Mouse (Mus musculus): Measurements from ENCODE around the gene Enah. TPM values are rescaled to one million over a fixed set of nuclear protein-coding genes. Genes with fewer than 3 reads are reported as not detected.
A peak's percentile ranks its signal among the peaks of the same experiment; 100 is the strongest.

The Enah gene
- total RNA-seq, 1 experiment from 2014 or later, result 0.05 TPM

DNA sequence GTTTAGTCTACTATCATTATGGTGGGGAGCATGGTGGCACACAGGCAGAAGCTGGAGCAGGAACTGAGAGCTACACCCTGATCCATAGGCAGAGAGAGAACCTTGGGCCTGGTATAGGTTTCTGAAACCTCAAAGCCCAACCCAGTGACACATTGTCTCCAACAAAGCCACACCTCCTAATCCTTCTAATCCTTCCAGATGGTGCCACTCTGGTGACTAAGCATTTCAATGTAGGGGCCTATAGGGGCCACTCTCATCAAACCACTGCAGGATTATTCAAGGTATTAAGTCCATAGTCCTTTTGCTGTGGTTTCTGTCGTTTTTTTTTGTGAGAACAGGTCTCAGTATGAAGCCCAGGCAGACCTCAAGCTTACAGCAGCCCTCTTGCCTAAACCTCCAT is 33.9 kb downstream of the Enah start:
- no peak for ATAC-seq (replicated peaks in 1 of 2; ENCODE audit: insufficient read depth in 1 of 2, low FRiP score in 2 of 2, low TSS enrichment in 1 of 2, low read depth in 1 of 2, poor library complexity in 2 of 2, severe bottlenecking in 2 of 2)

DNA sequence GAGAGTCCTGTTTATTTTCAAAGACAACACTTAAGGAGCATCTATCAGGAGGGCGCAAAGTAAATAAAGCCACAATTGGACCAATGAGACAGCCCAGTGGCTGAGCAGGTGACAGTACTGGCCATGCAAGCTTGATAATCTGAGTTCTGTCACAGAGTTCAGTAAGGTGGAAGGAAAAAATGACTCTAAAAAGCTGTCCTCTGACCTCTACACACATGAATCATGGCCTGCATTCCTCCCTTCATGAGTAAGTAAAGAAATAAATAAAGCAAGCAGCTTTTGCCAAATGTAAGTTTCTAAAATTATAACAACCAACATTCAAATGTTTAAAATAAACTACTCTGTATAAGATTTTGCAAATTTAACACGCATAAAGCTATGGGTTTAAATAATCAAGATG is 35.0 kb downstream of the Enah start:
- ATAC-seq (replicated peaks in 1 of 2; ENCODE audit: insufficient read depth in 1 of 2, low FRiP score in 2 of 2, low TSS enrichment in 1 of 2, low read depth in 1 of 2, poor library complexity in 2 of 2, severe bottlenecking in 2 of 2), result no peak

DNA sequence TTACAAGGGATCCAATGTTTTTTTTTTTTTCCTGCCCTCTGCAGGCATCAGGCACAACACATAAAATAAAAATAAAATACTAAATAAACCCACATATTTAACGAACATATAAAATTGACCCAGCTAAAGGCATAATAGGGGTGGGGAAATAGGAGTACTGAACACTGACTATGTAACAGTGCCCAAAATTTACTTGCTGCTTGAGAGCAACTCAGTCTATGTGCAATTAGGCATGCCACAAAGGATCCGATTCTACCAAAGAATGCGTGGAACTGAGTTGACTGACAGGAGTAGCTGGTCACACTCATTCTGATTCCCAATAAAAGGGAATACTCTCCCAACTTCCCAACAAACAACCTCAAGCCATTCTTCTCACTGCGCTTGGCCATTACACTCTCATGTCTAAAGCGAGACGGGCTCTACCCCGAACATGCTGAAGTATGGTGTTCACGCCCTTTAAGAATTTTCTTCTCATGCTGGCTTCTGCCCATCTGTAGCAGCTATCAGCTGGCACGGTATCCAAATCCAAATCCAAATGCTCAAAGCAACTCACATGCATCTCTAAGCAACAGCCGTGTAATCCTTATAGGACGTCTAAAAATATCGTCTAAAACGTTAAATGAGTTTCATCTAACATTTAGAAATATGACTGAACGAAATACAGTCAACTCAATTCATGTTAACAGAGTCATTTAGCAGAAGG is 39.6 kb downstream of the Enah start:
- no peak for ATAC-seq (replicated peaks in 1 of 2; ENCODE audit: insufficient read depth in 1 of 2, low FRiP score in 2 of 2, low TSS enrichment in 1 of 2, low read depth in 1 of 2, poor library complexity in 2 of 2, severe bottlenecking in 2 of 2)

DNA sequence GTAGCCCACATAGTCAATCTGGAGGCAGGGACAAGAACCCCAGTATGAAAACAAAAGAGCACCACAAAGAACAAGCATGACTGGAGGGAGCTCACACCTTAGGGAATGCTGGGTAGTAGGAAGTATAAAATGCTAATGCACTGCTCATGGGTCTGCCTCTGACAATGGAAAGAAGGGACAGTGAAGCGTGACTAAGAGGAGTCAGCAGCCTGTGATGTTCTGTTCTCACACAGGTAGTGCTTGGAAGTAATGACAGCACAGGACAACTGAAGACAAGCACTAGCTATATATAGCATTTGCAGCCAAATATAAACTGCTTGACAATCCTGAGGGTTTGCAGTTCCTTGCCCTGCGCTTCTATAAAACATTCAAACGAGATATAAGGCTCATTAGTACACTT is 44.3 kb downstream of the Enah start:
- no peak for ATAC-seq (replicated peaks in 1 of 2; ENCODE audit: insufficient read depth in 1 of 2, low FRiP score in 2 of 2, low TSS enrichment in 1 of 2, low read depth in 1 of 2, poor library complexity in 2 of 2, severe bottlenecking in 2 of 2)

DNA sequence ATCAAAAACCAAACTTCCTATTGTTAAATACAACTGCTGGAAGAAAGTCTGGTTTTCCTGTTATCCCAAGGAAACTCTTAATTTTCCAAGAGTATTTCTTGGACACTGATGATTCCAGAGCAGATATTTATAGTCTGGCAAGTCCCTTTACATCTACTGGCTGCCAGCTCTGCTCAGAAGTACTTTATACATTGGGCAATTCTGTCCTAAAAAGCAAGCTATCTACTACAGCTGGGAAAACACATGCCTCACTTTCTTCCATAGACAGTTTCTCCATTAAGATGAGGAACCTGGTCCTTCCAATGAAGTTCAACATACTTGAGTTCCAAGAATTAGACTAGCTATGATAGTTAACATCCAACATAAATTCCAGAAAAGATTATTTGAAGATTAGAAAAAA is 44.9 kb downstream of the Enah start:
- ATAC-seq (replicated peaks in 1 of 2; ENCODE audit: insufficient read depth in 1 of 2, low FRiP score in 2 of 2, low TSS enrichment in 1 of 2, low read depth in 1 of 2, poor library complexity in 2 of 2, severe bottlenecking in 2 of 2), result no peak

DNA sequence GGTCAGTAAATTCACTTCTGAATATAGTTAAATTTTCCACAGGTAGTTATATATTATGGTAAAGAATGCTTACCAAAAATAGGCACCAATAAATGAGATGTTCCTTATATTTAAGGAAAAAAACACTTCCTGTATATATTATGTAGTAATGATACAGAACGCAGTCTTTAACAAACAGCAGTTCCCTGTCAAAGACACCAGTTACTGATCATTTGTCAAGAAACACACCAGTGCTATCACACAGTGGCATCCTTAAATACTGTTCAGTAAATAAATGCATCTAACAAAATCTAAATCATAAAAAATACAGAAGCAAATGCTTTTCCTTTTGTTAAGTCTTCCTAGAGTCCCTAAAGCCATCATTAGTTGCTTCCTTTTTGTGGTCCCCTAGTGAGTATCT is 54.5 kb downstream of the Enah start:
- no peak for ATAC-seq (replicated peaks in 1 of 2; ENCODE audit: insufficient read depth in 1 of 2, low FRiP score in 2 of 2, low TSS enrichment in 1 of 2, low read depth in 1 of 2, poor library complexity in 2 of 2, severe bottlenecking in 2 of 2)

DNA sequence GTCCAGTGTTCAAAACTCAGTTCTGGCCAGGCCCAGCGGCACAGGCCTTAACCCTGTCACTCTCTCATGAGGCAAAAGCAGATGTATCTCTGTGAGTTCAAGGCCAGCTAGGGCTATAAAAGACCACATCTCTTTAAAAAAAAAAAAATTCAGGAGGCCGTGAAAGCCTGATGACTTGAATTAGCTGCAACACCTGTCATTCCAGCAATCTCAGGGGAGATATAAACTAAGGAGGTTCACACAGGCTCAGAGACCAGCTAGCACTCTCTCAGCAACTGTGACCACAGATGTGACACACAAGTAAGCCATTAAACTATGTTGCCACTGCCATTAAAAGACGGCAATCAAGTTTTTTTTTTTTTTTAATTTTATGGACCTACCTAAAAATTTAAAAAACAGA is 56.0 kb downstream of the Enah start:
- no peak for ATAC-seq (replicated peaks in 1 of 2; ENCODE audit: insufficient read depth in 1 of 2, low FRiP score in 2 of 2, low TSS enrichment in 1 of 2, low read depth in 1 of 2, poor library complexity in 2 of 2, severe bottlenecking in 2 of 2)

DNA sequence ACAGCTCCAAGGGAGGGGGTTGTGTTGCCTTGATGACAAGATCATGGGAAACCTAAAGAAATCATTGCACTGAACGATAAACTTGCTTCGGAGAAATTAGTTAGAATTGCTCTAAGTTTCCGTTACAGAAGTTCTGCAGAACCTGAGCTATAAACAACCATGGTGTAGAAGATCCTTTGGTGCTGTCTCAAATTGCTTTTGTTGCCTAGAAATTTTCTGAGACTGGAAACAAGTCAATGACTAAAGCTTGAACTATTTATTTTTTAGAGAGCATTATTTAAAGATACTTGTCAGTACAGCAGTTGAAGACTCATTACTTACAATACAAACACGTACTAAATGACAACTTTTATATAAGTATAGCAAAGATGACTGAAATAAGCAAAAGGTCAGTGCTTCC is 56.4 kb downstream of the Enah start:
- no peak for ATAC-seq (replicated peaks in 1 of 2; ENCODE audit: insufficient read depth in 1 of 2, low FRiP score in 2 of 2, low TSS enrichment in 1 of 2, low read depth in 1 of 2, poor library complexity in 2 of 2, severe bottlenecking in 2 of 2)

DNA sequence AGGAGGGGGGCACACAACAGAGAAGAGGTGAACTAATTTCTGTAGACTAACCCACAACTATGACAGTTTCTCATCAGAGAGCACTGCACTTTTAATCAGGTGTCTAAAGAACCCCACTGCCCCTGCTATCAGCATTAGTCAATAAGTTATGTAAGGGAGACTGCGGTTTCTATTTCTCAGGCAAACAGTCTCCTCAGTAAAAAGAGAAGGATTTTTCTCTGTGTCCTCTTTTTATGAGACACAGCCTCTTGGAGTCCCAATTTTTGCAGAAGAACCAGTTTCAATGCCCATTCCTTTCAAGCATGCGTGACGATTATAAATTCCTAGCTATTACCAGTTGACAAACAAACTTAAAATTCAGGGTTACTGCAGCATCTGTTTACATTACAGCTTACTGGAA is 59.4 kb downstream of the Enah start:
- no peak for ATAC-seq (replicated peaks in 1 of 2; ENCODE audit: insufficient read depth in 1 of 2, low FRiP score in 2 of 2, low TSS enrichment in 1 of 2, low read depth in 1 of 2, poor library complexity in 2 of 2, severe bottlenecking in 2 of 2)

DNA sequence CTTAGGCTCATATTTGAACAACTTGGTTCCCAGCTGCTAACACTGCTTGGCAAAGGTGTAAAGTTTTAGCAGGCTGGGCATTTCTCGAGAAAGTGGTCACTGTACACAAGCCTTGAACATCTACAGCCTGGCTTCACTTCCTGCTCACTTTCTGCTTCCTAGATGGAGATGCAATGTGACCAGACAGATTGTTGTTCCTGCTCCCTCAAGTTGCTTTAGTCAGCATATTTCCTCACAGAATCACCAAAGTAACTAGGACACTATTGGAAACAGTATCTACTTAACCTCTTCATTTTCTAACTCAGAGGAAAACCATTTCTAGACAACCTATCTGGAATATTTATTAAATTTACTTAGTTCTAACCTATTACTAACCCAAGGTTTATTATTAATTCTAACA is 61.4 kb downstream of the Enah start:
- no peak for ATAC-seq (replicated peaks in 1 of 2; ENCODE audit: insufficient read depth in 1 of 2, low FRiP score in 2 of 2, low TSS enrichment in 1 of 2, low read depth in 1 of 2, poor library complexity in 2 of 2, severe bottlenecking in 2 of 2)

DNA sequence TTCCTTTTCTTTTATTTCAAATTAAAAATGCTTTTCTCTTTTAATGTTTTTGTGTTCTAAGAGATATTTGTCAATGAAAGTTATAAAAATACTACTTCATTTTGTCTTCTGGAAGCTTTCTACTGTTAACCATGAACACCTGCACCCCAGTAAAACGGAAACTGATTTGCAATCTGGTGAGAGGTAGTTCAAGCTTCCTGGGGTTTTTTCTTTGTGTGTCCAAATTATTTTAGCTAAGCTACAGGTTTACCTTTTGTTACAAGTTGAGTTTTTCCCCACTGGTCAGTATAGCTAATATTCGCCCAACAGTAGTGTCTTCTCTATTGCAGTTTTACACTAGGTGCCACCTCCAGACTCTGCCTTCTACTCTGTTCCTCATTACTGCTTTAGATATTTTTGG is 62.1 kb downstream of the Enah start:
- no peak for ATAC-seq (replicated peaks in 1 of 2; ENCODE audit: insufficient read depth in 1 of 2, low FRiP score in 2 of 2, low TSS enrichment in 1 of 2, low read depth in 1 of 2, poor library complexity in 2 of 2, severe bottlenecking in 2 of 2)

DNA sequence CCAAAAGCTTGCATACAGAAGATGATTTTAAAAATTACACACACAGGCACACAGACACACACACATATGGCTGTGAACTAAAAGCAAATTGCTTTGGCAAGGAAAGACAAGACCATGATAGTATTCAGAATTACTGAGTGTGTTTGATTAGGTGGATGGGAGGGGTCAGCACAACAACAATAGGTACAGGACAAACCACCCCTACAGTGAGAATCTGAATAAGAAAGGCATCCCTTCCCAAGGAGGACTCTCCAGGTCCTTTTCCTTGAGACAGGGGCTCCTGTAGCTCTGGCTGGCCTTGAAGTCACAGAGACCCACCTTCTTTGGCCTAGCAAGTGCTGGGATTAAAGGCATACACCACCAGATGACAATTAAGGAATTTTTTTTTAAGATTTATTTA is 66.2 kb downstream of the Enah start:
- no peak for ATAC-seq (replicated peaks in 1 of 2; ENCODE audit: insufficient read depth in 1 of 2, low FRiP score in 2 of 2, low TSS enrichment in 1 of 2, low read depth in 1 of 2, poor library complexity in 2 of 2, severe bottlenecking in 2 of 2)

DNA sequence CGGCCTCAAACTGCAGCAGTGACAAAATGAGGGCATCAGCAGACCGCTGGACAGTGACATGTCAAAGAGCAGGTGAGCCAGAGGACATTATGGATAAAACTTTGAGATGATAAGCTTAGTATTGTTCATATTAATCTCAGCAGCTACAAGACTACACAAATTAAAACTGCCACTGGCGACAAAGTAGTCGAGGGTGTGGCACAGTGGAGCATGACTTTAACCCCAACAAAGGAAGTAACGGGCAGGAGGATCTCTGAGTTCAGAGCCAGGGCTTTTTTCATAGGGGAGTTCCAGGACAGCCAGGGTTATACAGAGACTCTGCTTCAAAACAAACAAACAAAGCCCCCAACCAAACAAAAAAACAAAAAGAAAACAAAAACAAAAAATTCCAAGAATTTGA is 68.5 kb downstream of the Enah start:
- ATAC-seq (replicated peaks in 1 of 2; ENCODE audit: insufficient read depth in 1 of 2, low FRiP score in 2 of 2, low TSS enrichment in 1 of 2, low read depth in 1 of 2, poor library complexity in 2 of 2, severe bottlenecking in 2 of 2), result no peak

DNA sequence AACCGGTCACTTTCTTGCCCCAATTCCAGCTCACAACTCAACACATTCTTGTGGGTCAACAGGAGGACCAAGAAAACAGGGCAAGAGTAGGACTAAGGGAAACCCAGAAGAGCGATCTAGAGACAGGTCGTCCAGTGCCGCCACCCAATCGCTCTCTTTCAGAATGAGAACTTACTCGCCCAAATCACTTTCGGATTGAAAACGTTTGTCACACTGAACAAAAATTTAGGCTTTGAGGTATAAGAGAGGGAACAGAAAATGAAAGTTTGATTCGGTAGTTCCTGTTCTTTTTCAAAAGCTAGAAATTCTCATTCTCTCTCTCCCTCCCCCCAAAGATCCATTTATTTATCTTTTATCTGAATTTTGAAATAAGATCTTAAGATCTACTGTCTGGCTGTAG is 69.1 kb downstream of the Enah start:
- ATAC-seq (replicated peaks in 1 of 2; ENCODE audit: insufficient read depth in 1 of 2, low FRiP score in 2 of 2, low TSS enrichment in 1 of 2, low read depth in 1 of 2, poor library complexity in 2 of 2, severe bottlenecking in 2 of 2), result no peak

DNA sequence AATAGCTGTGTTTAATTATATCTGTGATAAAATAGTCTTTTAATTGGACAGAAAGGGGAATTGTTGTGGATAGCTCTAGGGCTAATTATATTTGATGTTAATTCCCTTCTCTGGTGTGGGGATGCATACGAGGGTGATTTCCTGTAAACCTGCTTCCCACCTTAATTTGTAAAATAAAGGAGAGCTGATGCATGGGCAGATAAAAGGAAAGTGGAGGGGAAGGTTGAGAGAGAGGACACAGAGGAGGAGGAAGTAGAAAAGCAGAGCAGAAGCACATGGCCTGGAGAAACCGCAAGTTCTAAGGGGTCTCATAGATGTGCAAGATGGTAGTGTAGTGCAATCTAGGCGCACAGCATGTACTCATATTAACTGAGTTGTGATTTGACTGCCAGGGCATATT is 71.6 kb downstream of the Enah start:
- no peak for ATAC-seq (replicated peaks in 1 of 2; ENCODE audit: insufficient read depth in 1 of 2, low FRiP score in 2 of 2, low TSS enrichment in 1 of 2, low read depth in 1 of 2, poor library complexity in 2 of 2, severe bottlenecking in 2 of 2)

DNA sequence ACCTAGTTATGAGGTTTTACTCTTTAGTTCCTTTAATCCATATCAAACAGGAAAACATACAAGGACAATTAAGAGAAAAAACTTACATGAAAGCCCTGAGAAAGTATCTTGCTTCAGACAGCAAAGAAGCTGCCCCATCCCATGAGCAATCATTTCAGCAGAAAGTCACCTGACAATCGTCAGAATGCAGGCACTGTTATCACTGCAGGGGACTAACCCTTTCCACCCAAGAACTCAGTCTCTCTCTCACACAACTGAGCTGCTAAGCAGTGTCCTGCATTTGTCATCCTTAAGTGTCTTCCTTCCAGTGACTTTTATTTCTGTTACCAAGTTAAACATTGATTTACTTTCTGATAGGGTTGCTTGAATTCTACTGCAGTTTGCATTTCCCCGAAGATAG is 82.7 kb downstream of the Enah start:
- ATAC-seq (replicated peaks in 1 of 2; ENCODE audit: insufficient read depth in 1 of 2, low FRiP score in 2 of 2, low TSS enrichment in 1 of 2, low read depth in 1 of 2, poor library complexity in 2 of 2, severe bottlenecking in 2 of 2), result no peak

DNA sequence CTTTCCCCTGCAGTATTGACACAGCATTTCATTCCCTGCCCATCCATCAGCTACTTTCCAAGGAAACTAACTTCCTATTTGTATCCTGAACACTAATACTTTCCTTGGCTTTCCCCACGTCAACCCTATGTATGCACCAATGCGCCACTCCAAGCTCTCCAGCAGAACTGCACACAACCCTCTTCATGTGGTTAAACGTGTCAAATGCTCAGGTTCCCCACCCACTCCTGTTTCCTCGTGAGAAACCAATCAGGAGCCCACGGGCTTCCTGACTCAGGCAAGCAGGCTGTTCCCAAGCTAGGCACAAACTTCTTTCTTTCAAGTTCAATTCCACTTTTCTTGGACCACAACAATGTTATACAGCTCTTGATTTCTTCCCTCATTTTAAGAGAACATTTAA is 91.4 kb downstream of the Enah start:
- peak in 1 of 2 experiments; percentile 42; a peak in 2 of 4 replicates for ATAC-seq (replicated peaks in 1 of 2; ENCODE audit: insufficient read depth in 1 of 2, low FRiP score in 2 of 2, low TSS enrichment in 1 of 2, low read depth in 1 of 2, poor library complexity in 2 of 2, severe bottlenecking in 2 of 2)

DNA sequence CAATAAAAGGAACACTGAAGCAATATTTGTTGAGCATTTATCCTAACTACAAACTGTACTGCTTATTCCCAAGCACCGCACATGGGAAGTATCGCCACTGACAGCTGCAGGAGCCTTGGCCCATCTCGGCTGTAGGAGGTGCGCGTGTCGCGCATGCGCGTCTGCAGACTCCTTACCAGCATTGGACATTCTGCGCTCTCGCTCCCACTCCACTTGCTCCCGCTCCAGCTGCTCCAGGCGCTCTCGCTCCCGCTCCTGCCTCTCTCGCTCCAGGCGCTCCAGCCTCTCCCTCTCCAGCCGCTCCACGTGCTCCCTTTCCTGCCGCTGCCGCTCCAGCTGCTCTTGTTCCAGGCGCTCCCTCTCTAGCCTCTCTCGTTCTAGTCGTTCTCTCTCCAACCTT is 96.4 kb downstream of the Enah start:
- no peak for ATAC-seq (replicated peaks in 1 of 2; ENCODE audit: insufficient read depth in 1 of 2, low FRiP score in 2 of 2, low TSS enrichment in 1 of 2, low read depth in 1 of 2, poor library complexity in 2 of 2, severe bottlenecking in 2 of 2)

DNA sequence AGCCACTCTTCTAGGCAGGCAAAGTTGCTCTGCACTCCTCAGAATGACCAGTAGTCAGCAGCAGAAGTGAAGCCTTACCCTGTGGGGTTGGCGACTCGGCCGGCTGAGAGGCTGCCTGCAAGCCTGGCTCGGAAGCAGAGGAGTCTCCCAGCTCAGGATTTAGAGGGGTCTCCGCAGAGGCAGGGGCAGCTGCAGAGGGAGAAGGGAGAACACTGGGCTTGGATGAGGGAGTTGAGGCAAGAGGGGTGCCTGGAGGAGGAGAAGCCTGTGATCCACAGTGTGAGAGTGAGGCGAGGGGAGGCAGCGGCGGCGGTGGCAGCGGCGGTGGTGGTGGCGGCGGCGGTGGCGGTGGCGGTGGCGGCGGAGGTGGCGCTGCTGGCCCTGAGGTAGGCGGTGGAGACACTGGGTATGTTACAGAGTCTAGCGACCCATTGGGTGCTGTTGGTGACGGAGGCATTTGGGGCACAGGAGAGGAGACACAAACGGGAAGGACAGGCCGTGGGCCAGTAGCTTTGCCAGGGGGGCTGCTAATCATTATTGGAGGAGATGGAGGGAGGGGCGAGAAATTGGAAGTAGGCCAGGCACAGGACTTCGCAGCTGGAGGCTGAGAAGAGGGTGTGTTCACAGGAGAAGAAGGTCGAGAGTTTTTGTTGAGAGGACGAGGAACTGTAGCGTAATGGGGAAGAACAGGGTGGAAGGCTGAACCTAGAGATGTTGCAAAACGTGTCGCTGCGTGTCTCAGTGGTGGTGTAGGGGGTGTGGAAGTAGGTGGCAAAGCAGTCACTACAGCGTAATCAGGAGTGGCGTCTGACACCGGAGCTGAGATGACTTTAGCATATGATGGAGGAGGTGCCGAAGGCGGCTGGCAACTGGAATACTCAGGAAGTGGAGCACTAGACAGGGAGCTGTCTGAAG is 98.0 kb downstream of the Enah start:
- ATAC-seq (replicated peaks in 1 of 2; ENCODE audit: insufficient read depth in 1 of 2, low FRiP score in 2 of 2, low TSS enrichment in 1 of 2, low read depth in 1 of 2, poor library complexity in 2 of 2, severe bottlenecking in 2 of 2), result peak; percentile 82 to 85
